Mouse (Mus musculus): ENCODE measurements around the gene Cbfb. TPM values are rescaled to one million over a fixed set of nuclear protein-coding genes. Genes with fewer than 3 reads are reported as not detected.

Cbfb gene
- polyA plus RNA-seq, 1 experiment from 2014 or later: 85.2 TPM

DNA sequence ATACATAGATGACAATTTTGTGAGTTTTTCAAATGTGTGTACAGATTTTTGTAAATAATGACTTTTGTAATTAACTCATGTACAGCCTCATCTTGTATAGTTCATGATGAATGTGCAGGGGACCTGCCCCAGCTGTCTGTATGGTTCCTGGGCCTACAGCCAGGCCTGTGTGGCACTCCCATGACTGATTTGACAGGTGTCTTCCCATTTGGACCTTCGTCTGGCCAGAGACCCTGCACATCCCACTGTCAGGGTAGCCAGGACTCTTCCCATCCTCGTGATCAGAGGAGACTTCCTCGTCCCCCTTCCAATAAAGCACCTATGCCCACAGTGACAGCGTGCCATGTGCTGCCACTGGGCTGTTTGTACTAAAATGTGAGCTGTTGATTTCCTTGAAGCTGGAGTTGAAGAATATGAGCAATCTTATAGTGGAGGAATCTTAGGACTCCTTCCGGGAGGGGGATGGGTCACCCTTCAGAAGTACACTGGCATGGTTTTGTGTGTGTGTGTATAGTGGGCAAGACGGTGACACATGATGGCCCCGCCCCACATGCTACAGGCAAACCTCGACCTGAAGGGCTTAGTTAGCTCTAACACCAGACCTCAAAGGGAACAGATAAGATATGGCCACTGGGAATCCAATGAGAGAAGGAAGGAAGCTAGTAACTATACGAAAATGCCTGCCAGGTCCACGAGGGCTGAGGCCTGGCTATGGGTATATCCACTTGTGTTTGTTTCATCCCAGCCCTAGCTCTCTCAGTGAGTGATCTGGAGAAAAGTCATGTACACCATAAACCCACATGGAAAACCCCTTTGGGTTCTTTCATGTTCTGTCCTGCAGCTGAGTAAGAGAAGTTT lies 82.4 kb downstream of the Cbfb start:
- H3K4me2 ChIP-seq: peak overlapping the region; percentile 98
- no peak overlapping the region for H3K27ac ChIP-seq (ENCODE audit: low read depth)
- no peak for TF ChIP-seq CTCF (IDR thresholded peaks at IDR 0.05; ENCODE audit: low read depth)
- ATAC-seq (ENCODE audit: insufficient read depth) (no peak), DNase-seq (no peak)
- H3K36me3 ChIP-seq (ENCODE audit: insufficient read depth): peaks cover 57% of the 10 kb centered on the region
- H3K9ac ChIP-seq: no peak overlapping the region
- peak overlapping the region; percentile 63; the same call in 1 of the 2 replicates for H3K4me3 ChIP-seq (ENCODE audit: low read depth, low read length)
- peaks cover 2% of the 10 kb centered on the region; the same call in 1 of the 2 replicates for H3K4me1 ChIP-seq (ENCODE audit: insufficient read depth)
- no peaks in the 10 kb centered on the region for H3K9me3 ChIP-seq (ENCODE audit: low read depth, low read length)
- 75% methylated on average over 10 of the region's 10 CpGs for WGBS
- peaks cover 1% of the 10 kb centered on the region for H3K27me3 ChIP-seq (ENCODE audit: insufficient read depth, low read length)

DNA sequence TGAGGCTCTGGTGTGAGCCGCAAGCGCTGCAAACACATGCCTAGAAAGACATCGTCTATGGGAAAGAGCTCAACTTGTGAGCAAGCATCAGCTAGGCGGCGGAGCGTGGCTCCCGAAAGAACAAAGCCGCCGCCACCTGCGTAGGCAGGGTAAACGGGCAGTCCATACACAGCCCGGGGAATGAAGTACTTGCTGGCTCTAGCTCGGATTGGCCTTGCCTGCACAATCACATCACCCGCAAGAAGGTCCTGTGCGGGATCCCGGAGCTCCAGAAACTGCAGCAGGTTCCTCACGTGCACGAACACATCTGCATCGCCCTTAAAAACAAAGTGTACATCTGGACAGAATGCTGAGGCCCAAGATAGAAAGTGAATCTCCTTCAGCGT lies 83.3 kb downstream of the Cbfb start:
- peaks cover 2% of the 10 kb centered on the region; the same call in 1 of the 2 replicates for H3K4me1 ChIP-seq (ENCODE audit: insufficient read depth)
- no peak for TF ChIP-seq CTCF (IDR thresholded peaks at IDR 0.05; ENCODE audit: low read depth)
- H3K36me3 ChIP-seq (ENCODE audit: insufficient read depth): peaks cover 49% of the 10 kb centered on the region
- 36% methylated on average over 20 of the region's 20 CpGs for WGBS
- peak overlapping the region; percentile 63 for H3K4me3 ChIP-seq (ENCODE audit: low read depth, low read length)
- peak overlapping the region; percentile 74 for H3K9ac ChIP-seq
- no peaks in the 10 kb centered on the region for H3K9me3 ChIP-seq (ENCODE audit: low read depth, low read length)
- peak overlapping the region; percentile 91; the same call in 1 of the 2 replicates for H3K27ac ChIP-seq (ENCODE audit: low read depth)
- peak overlapping the region; percentile 98 for H3K4me2 ChIP-seq
- peak; percentile 14; the same call in 1 of the 2 replicates for ATAC-seq (ENCODE audit: insufficient read depth)
- DNase-seq: no peak
- H3K27me3 ChIP-seq (ENCODE audit: insufficient read depth, low read length): peaks cover 10% of the 10 kb centered on the region

DNA sequence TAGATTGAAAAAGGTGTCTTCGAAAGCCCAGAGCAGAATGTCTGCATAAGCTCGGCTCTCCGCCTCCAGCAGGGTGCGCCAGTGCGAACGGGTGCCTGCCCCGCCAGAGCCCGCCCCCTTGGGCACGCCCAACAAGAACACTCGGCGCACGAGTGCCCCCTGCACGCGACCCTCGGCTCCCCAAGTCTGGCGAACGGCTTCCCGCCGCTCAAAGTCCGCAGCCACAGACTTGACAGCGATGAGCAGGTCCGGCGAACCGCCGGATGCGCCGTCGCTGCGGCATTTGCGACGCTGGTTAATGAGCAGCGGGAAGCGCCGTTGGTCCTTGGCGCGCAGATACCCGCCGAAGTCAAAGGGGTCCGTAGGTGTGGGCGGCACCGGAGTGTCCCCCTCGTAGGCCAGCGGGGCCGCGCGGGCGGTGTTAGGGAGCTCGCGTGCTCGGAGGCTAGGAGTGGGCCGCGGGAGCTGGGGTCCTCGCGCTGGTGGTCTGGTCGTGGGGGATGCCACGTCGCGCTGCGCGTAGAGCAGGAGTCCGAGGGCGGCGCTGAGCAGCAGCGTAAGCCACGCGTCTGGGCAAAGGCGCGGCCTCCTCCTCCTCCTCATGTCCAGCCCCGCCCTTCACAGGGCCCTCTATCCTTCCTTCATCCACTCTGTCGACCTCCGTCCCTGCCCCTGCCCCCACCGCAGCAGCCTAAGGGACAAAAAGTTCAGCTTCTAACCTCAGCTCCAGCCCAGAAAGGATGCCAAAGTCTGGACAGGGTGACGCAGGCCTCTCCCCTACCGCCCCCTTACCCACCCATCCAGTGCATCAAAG lies 83.9 kb downstream of the Cbfb start:
- Histone ChIP-seq H3K27ac (ENCODE audit: low read depth) (peak overlapping the region; percentile 91), H3K4me1 (ENCODE audit: insufficient read depth) (peaks cover 6% of the 10 kb centered on the region; the same call in 1 of the 2 replicates), H3K9ac (peak overlapping the region; percentile 74), H3K9me3 (ENCODE audit: low read depth, low read length) (no peaks in the 10 kb centered on the region), H3K4me3 (ENCODE audit: low read depth, low read length) (peak overlapping the region; percentile 63), H3K27me3 (ENCODE audit: insufficient read depth, low read length) (peaks cover 16% of the 10 kb centered on the region), H3K36me3 (ENCODE audit: insufficient read depth) (peaks cover 43% of the 10 kb centered on the region), H3K4me2 (peak overlapping the region; percentile 98)
- ATAC-seq (ENCODE audit: insufficient read depth) (peak; percentile 91), DNase-seq (peak; percentile 96)
- TF ChIP-seq CTCF (IDR thresholded peaks at IDR 0.05; ENCODE audit: low read depth): peak; percentile 84
- WGBS: under 1% methylated on average over 74 of the region's 74 CpGs

DNA sequence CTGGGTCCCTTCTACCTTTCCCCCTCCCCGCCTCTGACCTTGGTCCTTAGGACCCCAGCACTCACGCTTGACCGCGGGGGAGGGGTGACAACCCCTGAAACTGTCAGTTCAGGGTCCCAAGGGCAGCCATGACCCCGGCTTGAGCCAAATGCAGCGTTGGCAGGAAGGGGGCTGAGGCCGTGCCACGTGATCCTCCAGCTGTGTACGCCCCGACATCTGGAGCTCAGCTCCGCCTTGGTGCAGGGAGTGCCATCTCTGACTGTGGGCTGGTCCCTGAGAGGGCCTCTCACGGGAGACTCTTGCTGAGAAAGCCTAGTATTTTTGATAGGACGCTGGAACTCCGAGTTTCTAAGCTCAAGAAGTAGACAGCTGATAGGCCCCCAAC lies 84.5 kb downstream of the Cbfb start, which contains the start of gene B3gnt9:
Gene B3gnt9 (minus strand): TSS at position 188 of the 385 bp plus-strand sequence.
- 3% methylated on average over 14 of the region's 14 CpGs for WGBS
- peak within 1 kb of the TSS; percentile 74 for H3K9ac ChIP-seq
- peaks cover 22% of the 10 kb centered on the region for H3K27me3 ChIP-seq (ENCODE audit: insufficient read depth, low read length)
- H3K4me2 ChIP-seq: peak within 1 kb of the TSS; percentile 98
- peaks cover 37% of the 10 kb centered on the region for H3K36me3 ChIP-seq (ENCODE audit: insufficient read depth)
- DNase-seq: peak; percentile 89
- H3K27ac ChIP-seq (ENCODE audit: low read depth): peak within 1 kb of the TSS; percentile 91
- H3K9me3 ChIP-seq (ENCODE audit: low read depth, low read length): no peaks in the 10 kb centered on the region
- H3K4me1 ChIP-seq (ENCODE audit: insufficient read depth): peaks cover 10% of the 10 kb centered on the region; the same call in 1 of the 2 replicates
- peak; percentile 85 for ATAC-seq (ENCODE audit: insufficient read depth)
- TF ChIP-seq CTCF (IDR thresholded peaks at IDR 0.05; ENCODE audit: low read depth): peak; percentile 5; the same call in 1 of the 2 replicates
- H3K4me3 ChIP-seq (ENCODE audit: low read depth, low read length): peak within 1 kb of the TSS; percentile 63

DNA sequence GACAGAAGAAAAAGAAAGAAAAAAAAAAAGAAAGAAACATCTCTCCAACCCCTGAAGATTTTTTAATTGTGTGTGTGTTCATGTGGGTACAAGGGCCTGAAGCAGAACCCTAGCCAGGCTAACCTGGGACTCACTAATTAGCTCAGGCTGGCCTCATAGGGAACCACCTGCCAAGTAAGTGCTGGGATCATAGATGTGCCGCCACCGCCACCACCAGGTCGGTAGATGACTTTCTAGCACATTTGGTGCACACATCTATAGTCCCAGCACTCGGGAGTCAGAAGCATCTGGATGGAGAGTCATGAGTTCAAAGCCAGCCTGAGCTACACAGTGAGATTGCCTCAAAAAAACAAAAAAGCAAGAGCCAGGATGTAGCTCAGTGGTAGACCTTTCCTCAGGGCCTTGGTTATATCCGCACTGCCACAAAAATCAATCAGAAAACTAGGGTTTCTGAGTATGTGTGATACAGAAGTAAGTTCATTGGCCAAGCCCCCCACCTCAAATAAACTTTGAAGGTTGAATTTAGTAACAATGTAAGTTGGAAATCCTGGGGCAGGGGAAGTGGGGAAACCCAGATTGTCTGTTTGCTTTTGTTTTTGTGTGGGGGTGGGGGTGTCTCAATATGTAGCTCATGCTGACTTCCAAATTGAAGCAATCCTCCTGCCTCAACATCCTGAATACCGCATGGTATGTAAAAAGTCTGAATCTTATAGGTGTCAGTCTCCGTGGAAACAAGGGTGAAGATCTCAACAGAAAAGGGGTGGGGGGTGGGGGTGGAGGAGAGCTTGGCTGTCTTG lies 87.0 kb downstream of the Cbfb start:
- no peak for TF ChIP-seq CTCF (IDR thresholded peaks at IDR 0.05; ENCODE audit: low read depth)
- WGBS: 75% methylated on average over 7 of the region's 7 CpGs
- H3K4me1 ChIP-seq (ENCODE audit: insufficient read depth): peaks cover 10% of the 10 kb centered on the region; the same call in 1 of the 2 replicates
- DNase-seq (no peak), ATAC-seq (ENCODE audit: insufficient read depth) (no peak)
- H3K27ac ChIP-seq (ENCODE audit: low read depth): no peak overlapping the region
- peaks cover 31% of the 10 kb centered on the region for H3K27me3 ChIP-seq (ENCODE audit: insufficient read depth, low read length)
- H3K4me2 ChIP-seq: no peak overlapping the region
- no peaks in the 10 kb centered on the region for H3K9me3 ChIP-seq (ENCODE audit: low read depth, low read length)
- peaks cover 13% of the 10 kb centered on the region for H3K36me3 ChIP-seq (ENCODE audit: insufficient read depth)
- no peak overlapping the region for H3K9ac ChIP-seq
- no peak overlapping the region for H3K4me3 ChIP-seq (ENCODE audit: low read depth, low read length)

Measured in lung, embryonic 14.5 days (tissue).